Mouse (Mus musculus) megakaryocyte-erythroid progenitor cell, adult 5-6 weeks (primary cell): ENCODE data around the gene Olfr1510. TPM values are rescaled to one million over a fixed set of nuclear protein-coding genes. Genes with fewer than 3 reads are reported as not detected.
"Not testable (repeated sequence)": the region's sequence is repeated elsewhere in the genome, so short reads cannot be mapped to it uniquely, and the experiment has no call there.

ENCODE experiments used
- ATAC-seq: replicated peaks from 2 replicates; pipeline ENCODE4 v1.8.0; 2016; ENCODE audit warnings: mild to moderate bottlenecking, inconsistent platforms; ENCODE audit not compliant: severe bottlenecking, poor library complexity, low FRiP score, low TSS enrichment
- total RNA-seq, 2 experiments: library from RNA; stranded (forward) in 1 of 2; stranded (reverse) in 1 of 2; fragments of 200-1000, 215-1000 nt in 1 of 2; fragments of >200 nt in 1 of 2; fragmentation: Nextera tagmentation in 1 of 2; gene quantifications; 2 replicates each; pipeline ENCODE4 v1.2.3; 2014 to 2017

Olfr1510 gene
- total RNA-seq (2014; fragmentation: Nextera tagmentation) (not detected in 2 replicates), total RNA-seq (2017) (not detected in 2 replicates)

- no peak for ATAC-seq
Observed at GRCm38 (mm10) chr14:52414273-52414672, at the start of gene Olfr1510. Gene Olfr1510, minus strand, starts transcription at chr14:52414373.

- ATAC-seq: no peak
Observed at GRCm38 (mm10) chr14:52461928-52462327, 47.8 kb upstream of the Olfr1510 start.

GRCm38 (mm10) chr14:52451138-52451537 is 37.0 kb upstream of the Olfr1510 start:
- ATAC-seq: peak; percentile 77; the same call in 1 of the 2 replicates

- no peak for ATAC-seq
Observed at GRCm38 (mm10) chr14:52442690-52443089, 28.5 kb upstream of the Olfr1510 start, which contains the start of gene Olfr1509. Gene Olfr1509, plus strand, starts transcription at chr14:52442990.

GRCm38 (mm10) chr14:52427686-52428085 is 13.5 kb upstream of the Olfr1510 start:
- ATAC-seq: no peak

DNA sequence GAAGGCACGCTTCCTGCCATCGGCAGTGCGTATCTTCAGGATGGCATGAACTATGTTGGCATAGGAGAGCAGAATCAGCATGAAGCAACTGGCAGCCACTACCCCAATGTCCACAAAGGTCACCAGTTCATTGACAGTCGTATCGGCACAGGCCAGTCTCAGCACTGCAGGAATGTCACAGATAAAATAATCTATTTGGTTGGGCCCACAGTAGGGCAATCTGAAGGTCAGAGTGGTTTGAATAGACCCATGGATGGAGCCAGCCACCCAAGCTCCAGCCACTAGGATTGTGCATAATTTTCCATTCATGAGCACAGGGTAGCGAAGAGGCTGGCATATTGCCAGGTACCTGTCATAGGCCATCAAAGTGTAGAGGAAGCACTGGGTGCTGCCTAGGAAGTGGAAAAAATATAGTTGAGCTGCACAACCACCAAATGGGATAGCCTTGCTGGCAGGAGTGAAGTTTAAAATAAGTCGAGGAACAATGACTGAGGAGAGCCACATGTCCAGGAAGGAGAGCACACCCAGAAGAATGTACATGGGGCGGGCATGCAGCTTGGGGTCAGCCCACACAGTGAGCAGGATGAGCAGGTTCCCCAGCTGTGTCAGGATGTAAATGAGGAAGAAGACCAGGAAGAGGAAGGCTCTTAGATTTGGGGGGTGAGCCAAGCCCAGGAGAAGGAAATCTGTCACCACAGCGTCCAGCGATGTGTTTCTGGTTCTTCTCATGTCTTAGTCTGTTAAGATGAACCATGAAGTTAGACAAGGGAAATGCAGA is 3.8 kb downstream of the Olfr1510 start:
- ATAC-seq: not testable (repeated sequence)

DNA sequence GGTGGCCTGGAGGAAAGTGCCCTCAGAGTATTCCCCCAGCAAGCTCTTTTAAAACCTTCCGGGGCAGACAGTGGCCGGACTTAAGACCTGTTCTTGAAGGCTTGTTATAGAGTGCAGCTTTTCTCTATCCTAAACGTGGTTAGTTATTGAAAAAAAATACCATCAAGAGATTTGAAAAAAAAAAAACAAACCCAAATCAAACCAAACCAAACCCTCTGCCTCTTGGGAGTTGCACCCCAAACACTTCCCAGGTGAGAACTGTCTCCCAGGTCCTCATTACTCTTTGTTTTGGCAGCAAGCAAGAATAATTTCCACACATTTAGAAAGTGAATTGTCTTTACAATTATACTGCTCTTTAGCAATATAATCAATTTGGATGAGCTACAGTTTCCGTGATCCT is 16.9 kb downstream of the Olfr1510 start, which contains the start of gene Olfr1511:
Gene Olfr1511 (minus strand): TSS at position 101 of the 400 bp plus-strand sequence.
- no peak for ATAC-seq

GRCm38 (mm10) chr14:52390084-52390848 is 23.9 kb downstream of the Olfr1510 start:
- peak; percentile 52 for ATAC-seq

- ATAC-seq: no peak
Observed at GRCm38 (mm10) chr14:52379068-52379467, 35.1 kb downstream of the Olfr1510 start, which contains the start of gene Olfr1512. Gene Olfr1512, minus strand, starts transcription at chr14:52379168.

- no peak for ATAC-seq
Observed at GRCm38 (mm10) chr14:52368741-52369140, 45.4 kb downstream of the Olfr1510 start.

Other genes with a start within 250 kb of the Olfr1510 start
- 111 and 153 TPM in 2 replicates for gene Supt16, start 217.0 kb downstream of the Olfr1510 start, total RNA-seq (2014; fragmentation: Nextera tagmentation)
- 297 and 346 TPM in 2 replicates for gene Supt16, start 217.0 kb downstream of the Olfr1510 start, total RNA-seq (2017)
- gene Chd8, start 156.6 kb downstream of the Olfr1510 start, total RNA-seq (2014; fragmentation: Nextera tagmentation): 108 and 137 TPM in 2 replicates
- gene Chd8, start 156.6 kb downstream of the Olfr1510 start, total RNA-seq (2017): 52.5 and 86.4 TPM in 2 replicates
- gene Tox4, start 135.2 kb downstream of the Olfr1510 start, total RNA-seq (2014; fragmentation: Nextera tagmentation): 24.9 and 26.9 TPM in 2 replicates
- 29.7 and 32.5 TPM in 2 replicates for gene Tox4, start 135.2 kb downstream of the Olfr1510 start, total RNA-seq (2017)
- gene Rab2b, start 134.8 kb downstream of the Olfr1510 start, total RNA-seq (2014; fragmentation: Nextera tagmentation): 5.3 and 6.9 TPM in 2 replicates
- 4.8 and 14.1 TPM in 2 replicates for gene Rab2b, start 134.8 kb downstream of the Olfr1510 start, total RNA-seq (2017)
- gene Mettl3, start 109.2 kb downstream of the Olfr1510 start, total RNA-seq (2014; fragmentation: Nextera tagmentation): 99.9 and 106 TPM in 2 replicates
- 80.9 and 82.8 TPM in 2 replicates for gene Mettl3, start 109.2 kb downstream of the Olfr1510 start, total RNA-seq (2017)
- gene Sall2, start 85.6 kb downstream of the Olfr1510 start, total RNA-seq (2014; fragmentation: Nextera tagmentation): 0.54 and 1.5 TPM in 2 replicates
- gene Sall2, start 85.6 kb downstream of the Olfr1510 start, total RNA-seq (2017): 1.4 TPM in 1 of 2 replicates, not detected in the other
- gene Olfr1513, start 58.0 kb downstream of the Olfr1510 start, total RNA-seq (2014; fragmentation: Nextera tagmentation): not detected in 2 replicates
- gene Olfr1513, start 58.0 kb downstream of the Olfr1510 start, total RNA-seq (2017): not detected in 2 replicates
- not detected in 2 replicates for gene Olfr1512, start 35.2 kb downstream of the Olfr1510 start, total RNA-seq (2014; fragmentation: Nextera tagmentation)
- not detected in 2 replicates for gene Olfr1512, start 35.2 kb downstream of the Olfr1510 start, total RNA-seq (2017)
- gene Olfr1511, start 17.0 kb downstream of the Olfr1510 start, total RNA-seq (2014; fragmentation: Nextera tagmentation): not detected in 2 replicates
- gene Olfr1511, start 17.0 kb downstream of the Olfr1510 start, total RNA-seq (2017): not detected in 2 replicates
- gene Olfr1509, start 28.6 kb upstream of the Olfr1510 start, total RNA-seq (2014; fragmentation: Nextera tagmentation): not detected in 2 replicates
- gene Olfr1509, start 28.6 kb upstream of the Olfr1510 start, total RNA-seq (2017): not detected in 2 replicates
- not detected in 2 replicates for gene Olfr1508, start 53.1 kb upstream of the Olfr1510 start, total RNA-seq (2014; fragmentation: Nextera tagmentation)
- not detected in 2 replicates for gene Olfr1508, start 53.1 kb upstream of the Olfr1510 start, total RNA-seq (2017)
- gene Olfr1507, start 81.4 kb upstream of the Olfr1510 start, total RNA-seq (2014; fragmentation: Nextera tagmentation): not detected in 2 replicates
- gene Olfr1507, start 81.4 kb upstream of the Olfr1510 start, total RNA-seq (2017): not detected in 2 replicates